ENCODE assay signal across 8 mouse cellular contexts in the genomic region with DNA sequence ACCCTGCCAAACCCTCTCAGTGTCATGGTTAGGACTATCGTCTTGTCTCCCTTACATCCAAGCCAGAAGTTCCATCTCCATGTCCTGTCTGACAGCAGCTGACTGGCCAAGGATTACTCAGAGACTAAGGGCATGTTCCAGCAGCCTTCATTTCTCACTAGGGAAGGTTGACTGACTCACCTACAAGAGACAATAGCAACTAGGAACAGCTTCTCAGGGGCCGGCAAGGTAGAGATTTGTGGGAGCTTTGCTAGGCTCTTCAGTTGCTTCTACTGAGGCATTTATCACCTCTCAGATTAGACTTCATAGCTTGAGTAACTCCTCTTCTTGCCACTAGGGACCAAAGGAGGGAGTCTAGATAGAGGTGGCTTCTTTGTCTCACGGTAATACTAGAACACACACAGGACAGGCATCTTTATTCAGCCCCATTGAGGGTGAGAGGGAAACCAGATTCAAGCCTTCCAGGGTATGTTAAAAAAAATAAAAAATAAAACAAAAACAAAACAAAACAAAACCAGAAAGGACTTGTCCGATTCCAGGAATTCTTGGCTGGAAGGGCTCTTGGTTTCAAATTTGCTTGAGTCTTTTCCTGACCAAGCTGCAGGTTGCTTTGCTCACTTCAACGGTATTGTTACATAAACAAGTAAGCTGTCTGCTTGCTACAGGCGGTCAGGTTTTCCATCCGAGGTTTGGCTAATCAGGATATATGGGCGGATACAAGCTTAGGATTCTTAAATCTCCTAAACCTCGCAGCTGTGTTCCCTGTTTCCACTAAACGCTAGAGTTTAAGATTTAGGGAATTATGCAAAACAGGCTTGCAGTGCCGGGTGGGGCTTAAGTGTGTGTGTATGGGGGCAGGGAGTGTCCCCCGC. TPM values are rescaled to one million over a fixed set of nuclear protein-coding genes. Genes with fewer than 3 reads are reported as not detected.
DNase-seq lines count a peak whose midpoint lies in the region; ATAC-seq and TF ChIP-seq lines count a peak whose summit lies in the region.

No protein-coding gene starts in this region.

- DNase-seq in spleen, adult 2 months (ENCODE audit: low read depth in 1 of 2, low spot score in 2 of 2): no peak
- DNase-seq in spleen, postnatal 4 days (ENCODE audit: low spot score in 2 of 2): no peak
- no peak for DNase-seq in ovary, postnatal 36 days (ENCODE audit: low spot score)
- DNase-seq in gastrocnemius, postnatal 36 days: no peak
- no peak for DNase-seq in right cerebral cortex, postnatal 10 days (ENCODE audit: low spot score in 2 of 2)

- H3K27me3 ChIP-seq in spleen, adult 2 months (ENCODE audit: control insufficient read depth, insufficient read depth, low read length): no peaks in the 10 kb centered on the region
- no peaks in the 10 kb centered on the region for H3K27me3 ChIP-seq in embryonic facial prominence, embryonic 15.5 days
- H3K27me3 ChIP-seq in intestine, postnatal 0 days (replicated peaks; ENCODE audit: control insufficient read depth, insufficient read depth, low read length): no peaks in the 10 kb centered on the region

- 30% methylated on average over 12 of the region's 12 CpGs for WGBS in spleen, adult 2 months
- 11% methylated on average over 12 of the region's 12 CpGs for WGBS in embryonic facial prominence, embryonic 15.5 days
- WGBS in intestine, postnatal 0 days: 31% methylated on average over 12 of the region's 12 CpGs

- intact Hi-C loops in gastrocnemius, postnatal 36 days (cut with DNase I): no loop called here

- TF ChIP-seq CTCF in spleen, adult 2 months (IDR thresholded peaks at IDR 0.05; ENCODE audit: extremely low read depth, insufficient read depth, insufficient read length, insufficient replicate concordance): peak; percentile 9; the same call in 1 of the 2 replicates
- peak; percentile 66 for TF ChIP-seq CTCF in intestine, postnatal 0 days (IDR thresholded peaks at IDR 0.05; ENCODE audit: low read depth)

- H3K9me3 ChIP-seq in embryonic facial prominence, embryonic 15.5 days (replicated peaks): no peaks in the 10 kb centered on the region
- H3K9me3 ChIP-seq in intestine, postnatal 0 days (ENCODE audit: control insufficient read depth): no peaks in the 10 kb centered on the region

- no peak overlapping the region; the same call in 1 of the 2 replicates for H3K9ac ChIP-seq in embryonic facial prominence, embryonic 15.5 days
- no peak overlapping the region for H3K9ac ChIP-seq in intestine, postnatal 0 days (ENCODE audit: low read depth, low read length)

- H3K4me2 ChIP-seq in embryonic facial prominence, embryonic 15.5 days (replicated peaks): peak overlapping the region; percentile 47
- peak overlapping the region; percentile 94 for H3K4me2 ChIP-seq in intestine, postnatal 0 days (replicated peaks; ENCODE audit: low read depth)

- peak; percentile 15; the same call in 1 of the 2 replicates for ATAC-seq in embryonic facial prominence, embryonic 15.5 days (ENCODE audit: insufficient number of reproducible peaks, low FRiP score, low TSS enrichment, low read depth)
- no peak for ATAC-seq in intestine, postnatal 0 days
- ATAC-seq in megakaryocyte-erythroid progenitor cell, adult 5-6 weeks (replicated peaks; ENCODE audit: low FRiP score, low TSS enrichment, poor library complexity, severe bottlenecking): peak; percentile 73

- peaks cover 19% of the 10 kb centered on the region for H3K36me3 ChIP-seq in spleen, adult 2 months (ENCODE audit: control insufficient read depth, insufficient read depth, low read length)
- no peaks in the 10 kb centered on the region for H3K36me3 ChIP-seq in embryonic facial prominence, embryonic 15.5 days
- 0 out of 2 replicates have a peak, but pooled peaks cover 6% of the 10 kb centered on the region for H3K36me3 ChIP-seq in intestine, postnatal 0 days (ENCODE audit: control insufficient read depth, insufficient read depth)

- peak overlapping the region; percentile 70 for H3K27ac ChIP-seq in spleen, adult 2 months (ENCODE audit: insufficient read depth, low read length)
- peak overlapping the region; percentile 96 for H3K27ac ChIP-seq in embryonic facial prominence, embryonic 15.5 days (replicated peaks)
- no peak overlapping the region for H3K27ac ChIP-seq in intestine, postnatal 0 days (ENCODE audit: low read depth, low read length)

- TF ChIP-seq POLR2A in spleen, adult 2 months (IDR thresholded peaks at IDR 0.05; ENCODE audit: low read depth, low read length): no peak

- H3K4me1 ChIP-seq in spleen, adult 2 months (ENCODE audit: control insufficient read depth, insufficient read depth, insufficient read length): peaks cover 25% of the 10 kb centered on the region
- H3K4me1 ChIP-seq in embryonic facial prominence, embryonic 15.5 days: peaks cover 41% of the 10 kb centered on the region
- H3K4me1 ChIP-seq in intestine, postnatal 0 days (replicated peaks; ENCODE audit: control insufficient read depth, insufficient read depth, low read length): peaks cover 11% of the 10 kb centered on the region

- H3K4me3 ChIP-seq in spleen, adult 2 months (ENCODE audit: extremely low read depth, insufficient read depth, insufficient read length): no peak overlapping the region
- H3K4me3 ChIP-seq in embryonic facial prominence, embryonic 15.5 days (replicated peaks): peak overlapping the region; percentile 78
- 0 out of 2 replicates have a peak overlapping the region, but pooled peaks have one; percentile 0 for H3K4me3 ChIP-seq in intestine, postnatal 0 days (ENCODE audit: low read depth, low read length)

RNA-seq across cellular contexts. Expression of a gene that starts 1.3 kb away (rescaled TPM):
- polyA plus RNA-seq in spleen, adult 2 months (2012; rRNA removed): 22.9 and 24.7 TPM in 2 replicates
- 12.3 and 13.5 TPM in 2 replicates for polyA plus RNA-seq in embryonic facial prominence, embryonic 15.5 days (2015; fragmentation: Nextera tagmentation; extraction: Ambion mirVana)
- 2.3 and 3.4 TPM in 2 replicates for polyA plus RNA-seq in intestine, postnatal 0 days (2015; fragmentation: Nextera tagmentation; extraction: Ambion mirVana)
- total RNA-seq in megakaryocyte-erythroid progenitor cell, adult 5-6 weeks (2014; fragmentation: Nextera tagmentation): 11.5 and 12.9 TPM in 2 replicates
- total RNA-seq in megakaryocyte-erythroid progenitor cell, adult 5-6 weeks (2017): 6.1 and 6.3 TPM in 2 replicates
- total RNA-seq in gastrocnemius, postnatal 36 days (2021): 10 to 100 TPM; 16.0 to 18.2 TPM
